8 mouse cellular contexts compared by ENCODE assay signal in genomic region chr2:76980146-76980545, GRCm38 (mm10). TPM values are rescaled to one million over a fixed set of nuclear protein-coding genes. Genes with fewer than 3 reads are reported as not detected.
A peak's percentile ranks its signal among the peaks of the same experiment; 100 is the strongest.
DNase-seq lines count a peak whose midpoint lies in the region; ATAC-seq and TF ChIP-seq lines count a peak whose summit lies in the region.

No protein-coding gene starts in this region.

- H3K4me2 ChIP-seq in kidney, postnatal 0 days (ENCODE audit: low read length) = no peak overlapping the region

- no peaks in the 10 kb centered on the region for H3K4me1 ChIP-seq in kidney, postnatal 0 days (replicated peaks; ENCODE audit: insufficient read depth, low read length)

- no peaks in the 10 kb centered on the region for H3K36me3 ChIP-seq in kidney, postnatal 0 days (ENCODE audit: insufficient read depth, low read length)
- H3K36me3 ChIP-seq in splenic B cell, adult 2 months (ENCODE audit: control insufficient read depth, insufficient read depth, low read length, poor library complexity, severe bottlenecking) = no peaks in the 10 kb centered on the region

- DNase-seq in gastrocnemius, postnatal 25 days = peak; percentile 54
- DNase-seq in gastrocnemius, postnatal 36 days = no peak
- peak; percentile 84 for DNase-seq in ES-CJ7 (ENCODE audit: low read depth, low spot score)
- peak; percentile 20 for DNase-seq in embryo, embryonic 11.5 days (ENCODE audit: low read depth, low spot score)
- DNase-seq in kidney, postnatal 0 days (ENCODE audit: low spot score) = peak; percentile 40
- peak; percentile 4 for DNase-seq in splenic B cell, adult 2 months (ENCODE audit: low read depth, low spot score)
- no peak for DNase-seq in right cerebral cortex, adult 18-20 months

- WGBS in kidney, postnatal 0 days = 54% methylated on average over 9 of the region's 9 CpGs

- H3K9me3 ChIP-seq in kidney, postnatal 0 days (replicated peaks; ENCODE audit: low read length) = no peaks in the 10 kb centered on the region

- peak; percentile 74 for TF ChIP-seq CTCF in kidney, postnatal 0 days (IDR thresholded peaks at IDR 0.05; ENCODE audit: low read depth)

- intact Hi-C loops in gastrocnemius, postnatal 36 days (cut with DNase I) = no loop called here

- no peak for ATAC-seq in kidney, postnatal 0 days (replicated peaks; ENCODE audit: low FRiP score, low read depth)
- ATAC-seq in cerebellum, adult (ENCODE audit: insufficient number of reproducible peaks, low FRiP score, low TSS enrichment) = no peak

- H3K27ac ChIP-seq in kidney, postnatal 0 days = no peak overlapping the region

- H3K9ac ChIP-seq in kidney, postnatal 0 days (ENCODE audit: low read depth, low read length) = no peak overlapping the region

- H3K27me3 ChIP-seq in kidney, postnatal 0 days (ENCODE audit: insufficient read depth, low read length) = no peaks in the 10 kb centered on the region
- no peaks in the 10 kb centered on the region for H3K27me3 ChIP-seq in splenic B cell, adult 2 months (ENCODE audit: control insufficient read depth, insufficient read depth, low read length, poor library complexity, severe bottlenecking)

- H3K4me3 ChIP-seq in kidney, postnatal 0 days (replicated peaks; ENCODE audit: low read depth, low read length) = no peak overlapping the region

RNA-seq across cellular contexts. Expression of gene Ttn, which starts 2.2 kb away (rescaled TPM):
- total RNA-seq in gastrocnemius, postnatal 25 days (2021) = 1,000 to 10,000 TPM; 6,049 to 7,005 TPM
- 1,000 to 10,000 TPM; 5,564 to 7,487 TPM for total RNA-seq in gastrocnemius, postnatal 36 days (2021)
- 0.05 and 0.14 TPM in 2 replicates for polyA plus RNA-seq in kidney, postnatal 0 days (2015; fragmentation: Nextera tagmentation; extraction: Ambion mirVana)

Comparison
In these comparisons a context has a peak if more than half of its experiments do, and no peak if none do; other contexts are left out.
1. DNase-seq: peak in gastrocnemius, postnatal 25 days (single experiment), ES-CJ7 (single experiment), embryo, embryonic 11.5 days (single experiment), kidney, postnatal 0 days (single experiment) and splenic B cell, adult 2 months (single experiment); none in gastrocnemius, postnatal 36 days (0 of 2) and right cerebral cortex, adult 18-20 months (single experiment).